Mouse (Mus musculus) spleen, postnatal 10 days (tissue): ENCODE data around the gene Clk3.
A peak's percentile ranks its signal among the peaks of the same experiment; 100 is the strongest.

Source experiments
- DNase-seq, 2 experiments: peaks; one replicate each; pipeline ENCODE4 v3.0.0; 2021 to 2022; ENCODE audit warnings: low spot score in 2 of 2

Clk3 gene

DNA sequence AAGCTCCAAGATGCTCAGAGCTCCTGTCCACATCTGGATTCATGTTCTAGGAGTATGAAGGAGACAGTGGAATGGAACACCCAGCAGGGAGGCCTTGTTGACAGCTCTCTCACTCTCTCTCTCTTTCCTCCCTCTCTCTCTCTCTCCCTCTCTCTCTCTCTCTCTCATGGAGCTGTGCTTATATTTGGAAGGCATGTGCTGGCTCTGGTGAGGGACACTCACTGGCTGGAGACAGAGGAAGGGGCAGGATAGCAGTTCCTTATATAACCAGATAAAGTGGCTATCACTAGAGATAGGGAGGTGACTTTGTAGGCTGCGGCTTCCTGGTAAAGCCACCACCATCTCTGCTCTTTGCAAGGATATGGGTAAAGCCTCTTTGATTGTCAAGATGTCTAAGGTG is 4.6 kb upstream of the Clk3 start:
- peak in 1 of 2 experiments; percentile 50 for DNase-seq

DNA sequence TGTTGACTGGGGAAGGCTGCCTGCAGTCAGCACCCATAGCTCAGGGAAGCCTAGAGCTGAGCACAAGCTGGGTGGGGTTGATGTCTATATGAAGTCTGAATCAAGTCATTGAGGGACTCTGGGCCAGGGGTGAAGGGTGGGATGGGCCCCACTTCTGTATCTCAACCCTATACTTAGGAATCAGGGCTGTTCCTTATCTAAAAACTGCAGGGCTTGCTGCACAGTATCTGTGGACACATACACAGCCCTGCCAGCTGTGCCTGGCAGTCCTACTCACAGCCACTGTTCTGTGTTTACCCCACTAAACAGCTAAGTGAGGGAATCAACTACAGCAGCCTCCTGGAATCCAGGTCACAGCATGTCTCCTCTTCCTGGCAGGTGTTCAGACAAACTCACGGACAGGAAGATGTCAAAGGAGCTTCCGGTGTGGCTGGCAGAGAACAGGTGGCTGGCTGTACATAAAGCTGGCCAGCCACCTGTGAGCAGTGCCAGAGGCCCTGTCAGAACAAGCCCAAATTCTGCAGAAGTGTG is 3.9 kb upstream of the Clk3 start:
- DNase-seq: peak; percentile 63 to 64

DNA sequence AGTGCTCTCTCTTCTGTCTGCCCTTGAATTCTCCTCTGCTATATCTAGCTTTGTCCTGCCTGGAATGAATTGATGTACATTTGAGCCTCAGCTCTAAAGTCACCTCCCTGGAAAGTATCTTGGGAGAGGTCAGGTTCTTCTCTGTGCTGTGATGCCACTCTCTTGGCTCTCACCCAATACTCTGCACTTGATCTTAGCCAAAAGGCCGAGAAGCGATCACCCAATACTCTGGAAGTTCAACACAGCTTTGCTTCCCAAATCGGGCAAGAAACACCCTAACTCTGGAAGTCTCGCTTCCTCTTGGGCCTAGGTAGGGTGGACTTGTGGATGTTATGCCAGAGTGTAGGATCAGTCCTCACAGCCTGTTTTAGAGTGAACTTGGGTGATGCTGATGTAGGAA is 1.6 kb upstream of the Clk3 start:
- DNase-seq: no peak

DNA sequence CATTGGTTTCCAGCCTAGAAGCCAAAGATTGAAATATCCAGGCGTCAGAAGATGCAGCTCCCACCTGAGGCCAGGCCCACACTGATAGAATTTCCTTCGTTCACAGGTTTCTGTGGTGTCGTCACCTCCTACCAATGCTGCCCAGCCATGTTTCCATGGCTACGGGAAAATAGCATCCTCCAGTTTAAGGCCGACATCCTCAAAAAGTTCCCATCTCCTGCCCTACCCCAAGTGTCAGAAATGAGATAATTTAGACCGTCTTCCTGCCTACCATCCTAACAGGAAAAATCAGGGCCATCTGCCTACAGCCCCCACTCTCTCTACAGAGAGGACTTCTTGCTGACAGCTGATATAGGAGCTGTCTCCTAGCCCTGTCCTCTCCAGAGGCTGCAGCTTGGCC is 771 bp upstream of the Clk3 start:
- no peak for DNase-seq

DNA sequence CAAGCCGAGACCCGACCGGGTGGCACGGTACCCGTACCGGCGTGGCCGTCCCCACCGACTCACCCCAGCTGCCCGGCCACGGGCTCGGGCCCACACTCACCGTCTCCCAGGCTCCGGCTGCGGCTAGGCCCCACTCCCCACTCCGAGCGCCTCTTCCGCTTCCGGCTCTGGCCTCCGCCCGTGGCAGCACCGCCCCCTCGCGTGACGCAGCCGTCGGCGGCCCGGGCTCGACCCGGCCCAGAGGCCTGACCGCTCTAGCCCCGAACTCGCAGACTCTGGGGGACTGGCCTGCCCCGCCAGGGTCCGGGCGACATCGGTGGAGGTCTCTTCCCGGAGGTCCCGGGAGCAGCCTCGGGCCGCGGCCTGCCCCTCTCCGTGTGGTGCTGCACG is 691 bp downstream of the Clk3 start:
- DNase-seq: peak; percentile 95 to 96

DNA sequence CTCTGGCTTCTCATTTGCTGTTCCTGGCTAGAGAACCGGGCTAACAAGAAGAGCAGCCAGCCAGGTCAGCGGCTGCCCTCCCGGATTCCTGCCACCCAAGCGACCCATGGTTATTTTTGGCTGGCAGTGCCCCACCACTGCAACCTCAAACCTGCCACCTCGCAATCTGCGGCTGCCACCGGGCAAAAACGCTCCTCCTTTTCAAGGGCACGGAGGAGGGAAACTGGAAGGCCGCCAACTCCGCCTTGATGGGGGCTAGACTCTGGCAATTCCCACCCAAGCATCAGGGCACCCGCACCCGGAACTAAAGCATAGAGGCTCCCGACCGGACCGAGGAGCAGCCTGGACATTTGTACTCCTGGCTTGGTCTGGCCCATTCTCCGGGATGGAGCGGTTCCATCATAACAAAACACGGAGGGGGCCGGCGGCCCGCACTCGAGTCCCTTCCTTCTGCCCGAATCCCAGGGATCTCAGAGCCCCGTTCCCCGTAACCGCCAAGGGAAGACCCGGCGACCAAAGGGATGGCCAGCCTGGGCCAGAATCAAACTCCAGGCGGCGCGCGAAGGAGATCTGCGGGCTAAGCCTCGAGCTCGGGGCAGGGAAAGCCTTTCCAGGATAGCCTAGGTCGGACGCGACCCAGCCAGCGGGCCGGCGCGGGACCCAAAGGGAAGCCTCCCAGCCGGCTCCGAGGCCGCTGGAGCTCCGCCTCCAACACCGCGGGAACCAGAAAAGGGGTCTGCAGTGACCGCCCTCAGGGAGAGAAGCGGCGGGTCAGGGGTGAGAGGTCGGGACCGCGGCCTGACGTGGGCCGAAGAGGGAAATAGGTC is 1.3 kb downstream of the Clk3 start:
- DNase-seq: peak; percentile 85 to 92

DNA sequence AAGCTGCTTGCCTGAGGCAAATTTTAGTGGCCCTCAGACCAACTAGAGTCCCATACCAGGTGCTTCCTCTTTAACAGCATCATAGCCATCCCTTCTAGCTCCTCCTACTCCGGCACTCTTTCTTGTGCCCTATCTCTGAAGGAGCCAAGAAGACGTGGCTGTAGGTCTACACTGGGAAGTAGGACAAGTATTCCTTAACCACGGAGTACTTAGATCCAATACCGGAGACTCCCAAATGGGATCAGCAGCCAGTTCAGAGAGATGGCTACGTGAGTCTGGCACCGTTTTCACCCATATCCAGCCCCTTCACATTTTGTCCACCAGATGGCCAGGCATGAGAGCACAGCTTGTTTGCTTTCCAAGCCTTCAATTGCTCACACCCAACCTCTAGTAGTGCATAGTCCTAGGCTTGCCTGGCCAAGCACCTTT is 3.1 kb downstream of the Clk3 start:
- DNase-seq: peak; percentile 61 to 73

DNA sequence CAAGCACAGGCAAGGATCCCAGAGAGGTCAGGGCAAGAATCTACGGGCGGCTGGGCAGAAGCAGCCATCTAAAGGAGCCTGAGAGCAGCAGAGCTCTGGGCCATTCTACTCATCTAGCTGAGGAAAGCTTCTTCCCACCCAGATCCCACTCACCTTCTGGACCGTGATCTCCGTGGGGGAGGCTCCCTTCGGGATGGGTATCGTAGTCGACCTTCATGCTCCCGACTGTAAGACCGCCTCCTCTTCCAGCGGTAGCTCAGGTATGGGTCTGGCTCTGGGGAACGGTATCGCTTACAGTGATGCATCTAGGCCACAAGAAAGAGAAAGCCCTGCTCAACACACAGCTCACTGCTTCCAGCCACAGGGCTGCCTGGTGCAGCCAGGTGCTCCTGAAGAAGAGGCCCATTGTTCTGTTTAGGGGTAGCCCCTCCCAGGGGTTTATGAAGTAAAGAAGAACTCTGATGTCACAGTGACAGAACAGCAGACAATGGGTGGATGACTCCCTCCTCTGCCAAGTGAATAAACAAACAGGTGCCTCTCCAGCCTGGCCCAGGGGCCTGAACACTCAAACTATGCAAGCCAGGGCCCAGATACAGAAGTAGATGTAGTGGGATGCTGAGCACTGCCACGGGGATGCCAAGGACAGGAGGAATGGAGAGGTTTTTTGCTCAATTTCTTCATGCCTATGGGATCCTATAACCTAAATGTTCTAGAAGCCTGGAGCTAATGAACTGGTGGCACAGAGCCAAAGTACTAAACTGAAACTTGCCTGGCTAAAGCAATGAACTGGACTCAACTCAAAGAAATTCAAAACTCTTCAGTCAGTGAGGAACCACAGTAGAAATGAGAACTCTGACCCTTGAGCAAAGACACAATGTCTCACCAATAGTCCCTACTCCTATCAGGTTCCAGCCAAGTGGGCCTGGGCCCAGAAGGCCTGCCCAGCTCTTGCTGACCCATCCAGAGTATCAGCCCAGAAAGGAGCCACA is 3.8 kb downstream of the Clk3 start:
- DNase-seq: no peak

DNA sequence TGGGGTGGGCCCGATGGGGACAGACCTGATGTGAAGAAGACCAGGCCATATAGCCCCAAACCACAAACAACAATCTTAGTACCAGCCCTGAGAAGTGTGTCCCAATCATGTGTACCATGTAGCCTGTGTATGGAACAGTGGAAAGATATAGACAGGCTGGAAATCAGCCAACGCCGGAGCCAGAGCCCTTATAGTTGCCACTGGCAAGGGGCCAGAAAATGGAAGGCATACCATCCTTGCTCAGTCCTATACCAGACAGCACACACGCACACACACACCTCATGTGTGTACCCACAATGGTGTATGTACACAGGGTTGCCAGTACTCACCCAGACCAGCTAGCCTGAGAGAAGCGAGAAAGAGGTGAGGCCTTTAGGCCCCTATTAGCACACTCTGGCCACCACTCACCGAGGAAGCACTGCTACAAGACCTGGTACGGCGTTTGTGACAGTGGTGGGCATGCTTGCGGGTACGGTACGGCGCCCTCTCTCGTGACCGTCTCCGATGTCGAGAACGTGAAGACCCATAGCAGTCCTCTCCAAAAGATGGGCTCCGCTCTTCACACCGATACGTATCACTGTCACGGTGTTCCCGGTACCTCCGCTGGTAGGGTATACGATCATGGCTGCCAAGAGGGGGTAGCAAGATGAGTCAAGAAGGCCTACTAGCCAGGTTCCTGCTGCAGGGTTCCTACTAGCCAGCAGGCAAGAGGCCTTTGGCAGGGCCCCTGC is 5.1 kb downstream of the Clk3 start:
- no peak for DNase-seq

DNA sequence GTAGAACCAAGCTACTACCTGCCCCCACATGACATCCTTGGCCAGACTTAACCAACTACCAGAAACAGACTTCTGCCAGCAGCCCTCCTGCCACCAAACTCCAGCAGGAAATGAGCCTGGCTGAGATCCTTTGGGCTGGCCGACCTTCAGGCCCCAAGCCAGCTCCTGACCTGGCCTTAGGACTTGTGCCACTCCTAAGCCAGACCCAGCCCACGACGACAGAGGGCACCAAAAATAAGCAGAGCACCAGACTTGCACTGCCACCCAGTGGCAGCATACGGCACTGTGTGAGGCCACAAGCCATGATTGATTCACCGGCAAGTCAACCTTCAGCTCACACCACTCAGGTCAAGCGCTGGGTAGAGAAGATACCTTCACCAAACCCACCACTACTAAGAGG is 6.4 kb downstream of the Clk3 start:
- peak; percentile 71 to 87 for DNase-seq

DNA sequence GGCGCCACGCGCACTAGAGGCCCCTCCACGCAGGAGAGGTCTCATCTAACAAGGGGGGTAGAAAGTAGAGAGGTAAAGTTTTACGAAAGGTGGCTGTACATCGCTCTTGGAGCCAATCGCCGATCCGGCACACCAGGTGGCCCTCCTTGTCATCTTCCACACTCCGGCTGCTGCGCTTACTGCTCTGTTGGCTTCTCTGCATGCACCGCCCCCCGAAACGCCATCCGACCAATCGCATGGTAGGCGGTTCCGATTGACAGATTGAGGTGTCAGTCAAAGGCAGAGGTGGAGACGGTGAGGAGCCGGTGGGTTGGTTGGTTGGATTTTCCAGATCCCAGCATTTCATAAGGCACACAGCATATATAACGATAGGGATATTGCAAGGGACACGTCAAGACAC is 7.1 kb downstream of the Clk3 start:
- DNase-seq: no peak

DNA sequence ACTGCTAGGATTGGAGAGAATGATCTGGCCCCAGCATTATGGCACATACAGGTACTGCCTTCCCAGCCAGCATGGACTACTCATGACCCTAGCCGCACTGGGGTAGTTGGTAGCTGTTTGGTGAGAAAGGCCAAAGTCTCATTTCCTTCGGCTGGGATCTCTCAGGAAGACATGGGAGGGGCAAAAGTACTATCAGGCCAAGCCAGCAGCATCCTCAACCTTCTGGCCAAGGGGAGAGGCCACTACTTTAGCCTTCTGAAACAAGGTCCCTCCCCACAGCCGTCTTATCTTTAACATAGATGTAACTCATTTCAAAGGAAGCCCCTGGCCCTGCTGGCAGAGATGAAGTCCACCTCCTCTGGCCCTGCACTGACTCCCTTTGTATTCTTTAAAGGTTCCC is 8.1 kb downstream of the Clk3 start:
- DNase-seq: peak in 1 of 2 experiments; percentile 53

DNA sequence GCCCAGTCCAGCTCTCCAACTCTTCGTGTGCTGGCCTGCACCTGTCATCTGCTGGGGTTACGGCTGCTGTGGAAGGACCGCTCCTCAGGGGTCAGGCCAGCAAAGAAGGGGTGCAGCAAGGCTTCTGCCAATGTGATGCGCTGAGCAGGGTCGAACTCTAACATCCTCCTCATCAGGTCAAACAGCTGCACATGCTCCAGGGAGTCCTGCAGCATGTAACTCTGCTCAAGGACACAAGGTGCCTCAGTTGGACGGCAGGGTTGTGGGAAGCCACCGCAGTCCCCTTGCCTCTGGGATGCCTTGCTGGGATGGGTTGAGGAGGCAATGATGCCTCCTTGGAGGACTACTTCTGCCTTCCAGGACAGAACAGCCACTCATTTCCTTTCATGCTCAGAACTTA is 14.8 kb downstream of the Clk3 start:
- no peak for DNase-seq

DNA sequence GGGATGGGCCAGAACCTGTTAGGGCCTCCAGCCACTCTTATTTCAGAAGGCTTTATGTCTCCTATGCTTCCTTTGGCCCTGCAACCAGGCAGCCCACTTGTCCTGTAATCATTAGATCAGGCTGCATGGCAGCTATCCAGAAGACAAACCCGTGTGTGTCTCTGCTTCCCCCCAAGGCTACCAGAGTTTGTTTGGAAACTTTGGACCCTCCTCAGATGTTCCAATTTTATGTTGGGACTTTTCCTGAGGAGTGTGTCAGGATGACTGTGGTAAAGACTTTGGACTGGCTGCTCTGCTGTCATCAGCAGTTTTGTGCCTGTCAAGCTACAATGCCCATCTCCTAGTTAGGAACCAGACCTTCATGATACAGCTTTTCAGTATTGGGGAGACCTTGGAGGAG is 16.8 kb downstream of the Clk3 start:
- DNase-seq: no peak

DNA sequence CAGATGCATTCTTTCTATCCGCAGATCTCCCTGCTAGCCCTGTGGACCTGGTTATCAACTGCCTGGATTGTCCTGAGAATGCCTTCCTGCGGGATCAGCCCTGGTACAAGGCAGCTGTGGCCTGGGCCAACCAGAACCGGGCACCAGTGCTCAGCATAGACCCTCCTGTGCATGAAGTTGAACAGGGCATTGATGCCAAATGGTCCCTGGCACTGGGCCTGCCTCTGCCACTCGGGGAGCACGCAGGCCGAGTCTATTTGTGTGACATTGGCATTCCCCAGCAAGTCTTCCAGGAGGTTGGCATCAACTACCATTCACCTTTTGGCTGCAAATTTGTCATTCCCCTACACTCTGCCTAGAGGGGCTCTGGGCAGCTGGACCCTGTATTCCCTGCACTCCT is 17.5 kb downstream of the Clk3 start:
- DNase-seq: no peak

DNA sequence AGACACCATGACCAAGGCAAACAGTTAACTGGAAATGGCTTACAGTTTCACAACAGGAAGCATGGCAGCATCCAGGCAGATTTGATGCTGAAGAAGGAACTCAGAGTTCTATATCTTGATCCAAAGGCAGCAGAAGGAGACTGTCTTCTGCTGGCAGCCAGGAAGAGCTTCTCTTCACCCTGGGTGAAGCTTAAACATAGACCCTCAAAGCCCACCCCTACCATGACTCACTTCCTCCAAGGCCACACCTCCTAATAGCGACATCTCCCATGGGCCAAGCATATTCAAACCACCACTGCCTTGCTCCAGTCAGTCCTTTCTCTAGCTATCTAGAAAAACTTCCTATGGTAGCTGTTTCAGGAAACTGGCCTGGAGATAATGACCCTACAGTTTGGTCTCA is 18.6 kb downstream of the Clk3 start:
- no peak for DNase-seq

DNA sequence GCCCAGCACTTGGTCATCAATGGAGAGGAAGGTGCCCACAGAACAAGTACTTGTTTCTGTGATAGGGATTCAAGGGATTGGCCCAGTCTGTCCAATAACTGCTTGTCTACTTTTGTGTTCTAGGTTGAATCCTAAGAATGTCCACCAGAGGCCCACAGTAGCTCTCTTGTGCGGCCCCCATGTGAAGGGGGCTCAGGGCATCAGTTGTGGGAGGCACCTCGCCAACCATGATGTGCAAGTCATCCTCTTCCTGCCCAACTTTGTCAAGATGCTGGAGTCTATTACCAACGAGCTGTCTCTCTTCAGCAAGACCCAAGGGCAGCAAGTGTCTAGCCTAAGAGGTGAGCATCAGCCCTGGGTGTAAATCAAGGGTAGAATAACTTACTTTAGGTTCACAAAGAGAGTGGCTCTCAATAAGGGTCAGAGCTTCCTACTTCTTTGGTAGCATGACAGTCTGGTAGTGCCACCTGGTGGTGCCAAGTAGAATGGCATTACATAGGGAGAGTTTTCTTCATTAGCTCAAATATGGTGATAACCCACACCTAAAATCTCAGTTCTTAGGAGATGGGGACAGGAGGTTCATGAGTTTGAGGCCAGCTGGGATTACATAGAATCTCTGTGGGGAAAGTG is 21.1 kb downstream of the Clk3 start:
- peak in 1 of 2 experiments; percentile 71 for DNase-seq

DNA sequence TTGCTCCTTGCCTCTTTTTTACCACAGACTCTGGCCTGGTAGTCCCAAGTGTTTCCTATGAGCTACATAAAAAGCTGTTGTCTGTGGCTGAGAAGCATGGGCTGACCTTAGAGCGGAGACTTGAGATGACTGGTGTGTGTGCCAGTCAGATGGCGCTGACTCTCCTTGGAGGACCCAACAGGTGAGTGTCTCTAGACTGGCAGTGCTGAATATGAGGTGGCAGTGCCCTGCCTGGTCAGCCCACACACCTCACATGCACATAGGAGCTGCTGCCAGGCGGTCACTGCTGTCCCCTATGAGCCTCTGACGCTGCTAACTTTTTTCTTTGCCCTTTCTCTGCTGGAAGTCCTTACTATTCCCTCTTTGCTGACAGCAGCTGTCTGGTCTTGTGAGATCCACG is 25.8 kb downstream of the Clk3 start:
- no peak for DNase-seq

DNA sequence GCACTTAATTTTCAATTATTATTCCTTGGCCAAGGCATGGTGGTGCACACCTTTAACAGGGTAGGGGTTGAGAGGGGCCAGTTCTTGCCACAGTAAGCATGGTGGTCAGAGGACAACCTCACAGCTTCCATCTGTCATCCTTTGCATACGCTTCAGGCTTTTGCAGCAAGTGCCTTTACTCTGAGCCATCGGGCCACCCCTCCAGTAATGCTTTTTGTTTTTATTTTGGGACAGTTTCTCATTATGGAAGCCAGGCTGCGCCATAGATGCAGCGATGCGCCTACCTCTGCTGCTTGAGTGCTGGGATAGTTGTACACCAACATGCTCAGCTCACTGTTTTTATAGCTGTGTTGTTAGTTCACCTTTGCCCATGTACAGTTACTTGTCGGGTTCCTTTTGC is 32.1 kb downstream of the Clk3 start:
- DNase-seq: no peak

DNA sequence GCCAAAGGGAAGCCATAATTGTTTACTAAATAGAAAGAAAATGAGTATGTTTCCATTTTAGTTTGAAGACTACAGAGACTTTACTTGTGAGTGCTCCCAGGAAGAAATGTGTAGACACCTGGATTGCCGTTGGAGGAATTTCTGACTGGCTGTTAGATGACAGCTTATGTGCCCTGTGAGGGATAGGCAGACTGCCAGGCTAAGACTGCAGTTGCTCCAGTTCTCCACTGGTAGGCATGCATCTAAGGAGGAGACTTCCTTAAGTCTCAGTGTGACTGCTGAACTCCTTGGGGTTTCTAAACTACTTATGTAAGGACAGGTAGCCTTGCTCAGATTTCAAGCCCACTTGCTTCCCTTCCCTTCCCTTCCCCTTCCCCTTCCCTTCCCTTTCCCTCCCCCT is 37.3 kb downstream of the Clk3 start:
- no peak for DNase-seq

DNA sequence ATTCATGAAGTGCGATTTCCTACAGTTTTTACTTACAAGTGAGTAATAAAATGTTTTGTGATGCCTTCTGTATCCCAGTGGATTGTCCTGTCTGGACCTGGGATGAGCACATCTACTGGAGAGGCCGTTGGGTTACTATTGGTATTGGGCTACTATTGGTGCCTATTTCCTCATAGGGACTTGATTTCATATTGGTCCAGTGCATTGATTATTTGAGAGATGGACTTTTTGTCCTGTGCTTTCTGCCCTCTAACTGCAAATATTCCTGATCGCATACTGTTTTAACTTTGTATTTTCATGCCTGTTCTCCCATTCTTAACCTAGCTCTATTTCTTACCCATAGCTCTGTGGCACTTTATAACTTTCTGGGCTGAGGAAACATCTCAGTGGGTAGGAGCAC is 41.0 kb downstream of the Clk3 start:
- DNase-seq: no peak
